Mouse (Mus musculus) NIH3T3 (cell line): Measurements from ENCODE around the gene Fam222b.
"Not testable (repeated sequence)": the region's sequence is repeated elsewhere in the genome, so short reads cannot be mapped to it uniquely, and the experiment has no call there.

Experiments
- DNase-seq: peaks from one replicate; pipeline ENCODE4 v3.0.0-alpha.2; 2012; ENCODE audit warnings: low read depth

The Fam222b gene

DNA sequence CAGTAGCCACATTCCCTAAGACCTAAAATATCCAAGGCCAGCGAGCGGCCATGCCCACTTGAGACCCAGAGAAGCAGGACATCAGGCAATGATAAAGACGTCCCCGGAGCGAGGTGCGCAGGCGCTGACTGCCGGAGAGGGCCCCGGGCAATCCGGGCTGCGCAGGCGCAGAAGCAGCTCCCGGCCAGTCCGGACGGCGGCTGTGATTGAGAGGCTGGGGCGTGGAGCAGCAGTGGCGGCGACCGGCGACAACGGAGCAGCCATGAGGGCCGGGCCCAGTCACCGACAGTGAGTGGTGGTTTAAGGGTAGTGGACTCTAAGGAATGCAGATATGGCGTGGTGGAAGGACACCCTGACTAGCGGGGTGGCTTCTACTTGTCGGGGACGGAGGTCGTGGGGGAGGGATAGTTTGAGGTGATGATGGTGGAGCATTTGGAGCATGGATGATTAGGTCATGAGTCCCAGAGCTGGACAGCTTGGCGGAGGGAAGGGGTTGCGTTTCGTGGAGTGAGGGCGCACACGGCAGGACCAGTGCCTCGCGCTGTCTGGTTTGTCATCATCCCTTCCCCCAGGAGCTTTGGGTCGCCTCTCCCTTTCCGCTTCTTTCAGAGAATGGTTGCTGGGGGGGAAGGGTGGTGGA lies at the start of gene Fam222b:
Fam222b (plus strand) TSS at position 157 of the 640 bp plus-strand sequence.
- peak; percentile 94 for DNase-seq

DNA sequence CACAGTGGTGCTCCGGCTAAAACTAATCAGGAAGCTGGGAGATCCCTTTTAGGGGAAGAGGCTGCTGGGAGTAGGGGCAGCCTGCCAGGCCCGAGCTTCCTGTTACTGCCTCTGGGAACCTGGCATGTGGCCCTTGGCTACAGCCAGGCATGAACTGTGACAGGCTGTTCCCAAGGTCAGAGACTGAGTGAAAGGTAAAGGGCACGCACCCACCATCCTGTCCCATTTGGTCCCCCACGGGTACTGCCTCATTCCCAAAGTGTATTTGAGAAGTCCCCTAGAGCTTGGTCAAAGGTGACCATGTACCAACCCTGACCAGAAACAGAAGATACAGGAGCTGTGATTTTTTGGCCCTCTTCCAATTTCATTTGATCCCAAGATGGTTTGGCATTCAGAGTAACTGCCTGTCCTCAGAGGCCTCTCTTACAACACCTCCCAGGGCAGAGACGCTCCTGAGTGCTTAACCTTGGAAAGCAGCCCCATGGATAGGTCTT lies 49.7 kb upstream of the Fam222b start:
- DNase-seq = peak; percentile 53

DNA sequence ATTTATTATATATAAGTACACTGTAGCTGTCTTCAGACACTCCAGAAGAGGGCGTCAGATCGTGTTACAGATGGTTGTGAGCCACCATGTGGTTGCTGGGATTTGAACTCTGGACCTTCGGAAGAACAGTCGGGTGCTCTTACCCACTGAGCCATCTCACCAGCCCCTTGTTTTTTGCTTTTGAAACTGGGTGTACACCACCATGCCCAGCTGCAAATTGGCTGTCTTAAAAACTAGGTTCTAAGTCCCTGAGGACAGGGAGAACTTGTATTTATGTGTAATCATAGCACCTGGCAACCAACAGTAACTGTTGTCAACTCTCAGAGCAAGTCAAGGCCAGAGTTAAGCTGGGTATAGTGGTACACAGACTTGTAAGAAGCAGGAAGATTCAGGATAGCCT lies 45.8 kb upstream of the Fam222b start:
- DNase-seq = not testable (repeated sequence)

DNA sequence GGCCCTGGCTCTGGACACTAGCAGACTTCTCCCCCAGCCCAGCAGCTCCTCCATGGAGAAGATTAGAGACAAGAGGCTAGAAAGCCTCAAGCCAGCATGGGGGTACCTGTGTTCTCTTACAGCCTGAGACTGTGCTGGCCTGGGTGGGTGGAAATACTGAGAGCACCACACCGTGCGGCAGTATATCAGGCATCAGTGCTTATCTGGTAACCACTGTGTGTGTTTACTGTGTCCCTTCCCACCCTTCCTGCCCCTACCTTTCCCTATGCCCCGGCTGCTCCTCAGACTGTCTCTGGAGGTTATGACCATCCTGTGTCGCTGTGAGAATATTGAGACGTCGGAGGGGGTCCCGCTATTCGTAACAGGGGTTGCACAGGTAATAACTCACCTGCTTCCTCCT lies 41.4 kb upstream of the Fam222b start:
- DNase-seq = no peak

DNA sequence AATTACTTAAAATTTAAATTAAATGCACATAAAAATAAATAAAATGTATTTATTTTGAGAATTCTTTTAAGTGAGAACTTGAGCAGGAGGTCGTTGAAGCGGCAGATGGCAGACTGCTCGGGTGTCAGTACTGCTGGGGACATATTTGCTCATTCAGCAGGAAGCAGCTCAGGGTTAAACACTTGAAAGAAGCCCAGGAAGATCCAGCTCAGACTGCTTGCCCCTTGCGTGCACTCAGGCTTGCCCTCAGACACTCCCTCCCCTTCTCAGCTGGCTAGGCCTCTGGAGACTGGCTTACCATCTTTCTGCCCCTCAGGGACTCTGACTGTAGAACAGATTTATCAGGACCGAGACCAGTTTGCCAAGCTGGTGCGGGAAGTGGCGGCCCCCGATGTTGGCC lies 37.5 kb upstream of the Fam222b start:
- no peak for DNase-seq

DNA sequence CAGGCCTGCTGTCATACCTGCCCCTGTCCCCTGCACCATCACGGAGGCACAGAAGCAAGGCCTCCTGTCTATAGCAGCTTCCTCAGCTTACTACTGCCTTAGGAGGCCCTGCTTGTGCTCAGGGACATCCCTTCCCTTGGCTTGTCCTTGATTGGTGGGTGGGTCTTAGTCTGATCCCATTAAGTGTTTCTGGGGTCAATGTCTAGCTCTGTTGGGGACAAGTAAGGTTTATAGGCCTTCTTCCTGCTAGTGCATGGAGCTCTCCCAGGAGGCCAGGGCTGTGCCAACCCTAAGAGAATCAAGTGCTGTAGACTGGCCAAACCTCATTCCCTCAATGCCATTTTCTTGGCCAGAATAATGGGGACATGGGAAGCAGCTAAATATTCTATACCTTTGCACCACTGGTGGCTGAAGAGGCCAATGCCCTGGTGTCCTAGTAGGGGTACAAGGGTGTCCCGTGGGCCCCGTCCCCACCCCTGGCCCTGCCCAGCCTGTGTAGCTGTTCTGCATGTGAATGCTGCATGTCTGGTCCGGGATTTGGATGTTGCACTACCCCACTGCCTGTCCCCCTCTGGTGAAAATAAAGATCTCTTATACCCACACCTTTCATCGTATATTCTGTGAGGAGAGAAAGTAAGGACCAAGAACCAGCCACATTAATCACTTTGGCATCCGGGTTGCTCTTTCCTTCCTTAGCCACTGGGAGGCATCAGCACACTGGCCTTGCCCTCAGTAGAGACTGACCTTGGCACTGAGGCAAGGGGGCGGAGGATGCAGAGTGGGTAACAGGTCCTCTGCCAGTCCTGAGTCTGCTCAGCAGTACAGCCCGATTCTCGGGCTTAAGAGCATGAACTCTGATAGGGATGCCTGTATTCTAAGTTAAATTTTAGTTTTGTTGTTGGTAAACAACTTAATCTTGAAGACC lies 34.4 kb upstream of the Fam222b start:
- DNase-seq = peak; percentile 89

DNA sequence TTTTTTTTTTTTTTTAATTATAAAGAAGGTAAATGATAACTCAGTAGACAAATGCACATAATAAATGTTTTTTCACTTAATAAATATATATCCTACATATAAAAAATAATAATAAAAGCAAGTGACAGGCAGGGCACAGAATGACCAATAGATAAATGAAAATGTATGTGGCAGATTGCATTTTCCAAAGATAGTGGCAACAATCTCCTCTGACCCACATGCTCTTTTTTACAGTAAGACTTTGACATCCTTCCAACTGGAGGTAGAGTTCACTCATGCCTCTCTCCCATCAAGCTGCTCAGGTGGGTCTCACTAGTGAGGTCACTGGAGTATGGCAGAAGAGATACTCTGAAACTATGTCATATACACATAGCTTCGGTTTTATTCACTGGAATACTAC lies 31.9 kb upstream of the Fam222b start:
- DNase-seq = no peak

DNA sequence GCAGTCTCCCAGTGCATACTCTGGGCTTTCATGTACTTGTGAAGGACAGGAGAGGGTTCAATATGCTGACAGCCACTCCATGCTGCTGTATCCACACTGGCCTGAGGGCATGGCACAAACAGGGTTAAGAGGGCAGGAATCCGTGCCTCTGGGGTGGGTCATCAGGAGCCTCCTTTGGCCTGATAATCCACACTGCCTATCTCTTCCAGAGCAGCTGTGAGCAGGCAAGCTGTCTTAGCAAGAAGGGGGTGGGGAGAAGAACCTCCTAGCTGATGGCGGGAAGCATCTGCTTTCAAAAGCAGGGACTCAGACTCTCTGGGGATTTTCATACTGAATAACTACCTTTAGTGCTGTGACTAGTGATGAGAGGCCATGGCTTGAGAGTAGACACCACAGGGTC lies 28.6 kb upstream of the Fam222b start:
- DNase-seq = no peak

DNA sequence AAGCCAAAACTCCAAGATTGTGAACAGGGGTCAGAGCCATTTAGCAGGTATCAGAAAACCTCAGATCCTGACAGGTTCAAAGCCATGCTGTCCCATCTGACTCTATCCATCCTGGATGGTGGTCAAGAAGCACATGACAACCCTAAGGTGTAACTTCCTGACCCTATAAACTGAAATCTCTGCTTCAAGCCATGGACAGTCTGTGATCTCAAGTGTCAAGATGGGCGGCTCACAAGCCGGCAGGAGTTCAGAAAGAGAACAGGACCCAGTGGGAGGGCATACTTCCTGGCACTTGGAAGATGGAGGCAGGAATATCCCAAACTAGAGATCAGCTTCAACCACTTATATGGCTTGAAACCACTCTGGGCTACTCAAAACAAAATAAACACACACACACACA lies 27.8 kb upstream of the Fam222b start:
- DNase-seq = no peak

DNA sequence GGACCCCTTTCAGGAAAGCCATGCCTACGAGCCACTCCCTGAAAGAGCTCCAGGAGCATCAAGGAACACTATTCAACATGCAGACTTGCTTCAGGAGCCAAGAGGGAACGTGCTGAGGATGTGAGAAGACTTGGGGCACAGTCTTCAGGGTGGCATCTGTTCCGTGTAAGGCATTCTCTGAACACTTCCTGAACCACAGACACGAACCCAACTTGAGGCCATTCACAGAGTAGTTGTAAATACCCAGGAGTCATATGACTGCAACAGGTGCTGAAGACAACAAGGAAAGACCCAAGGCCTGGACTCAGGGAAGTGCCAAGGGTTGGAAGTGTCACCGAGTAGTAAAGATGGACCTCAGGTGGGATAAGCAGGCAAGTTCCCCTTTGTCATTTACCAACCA lies 26.9 kb upstream of the Fam222b start:
- no peak for DNase-seq

DNA sequence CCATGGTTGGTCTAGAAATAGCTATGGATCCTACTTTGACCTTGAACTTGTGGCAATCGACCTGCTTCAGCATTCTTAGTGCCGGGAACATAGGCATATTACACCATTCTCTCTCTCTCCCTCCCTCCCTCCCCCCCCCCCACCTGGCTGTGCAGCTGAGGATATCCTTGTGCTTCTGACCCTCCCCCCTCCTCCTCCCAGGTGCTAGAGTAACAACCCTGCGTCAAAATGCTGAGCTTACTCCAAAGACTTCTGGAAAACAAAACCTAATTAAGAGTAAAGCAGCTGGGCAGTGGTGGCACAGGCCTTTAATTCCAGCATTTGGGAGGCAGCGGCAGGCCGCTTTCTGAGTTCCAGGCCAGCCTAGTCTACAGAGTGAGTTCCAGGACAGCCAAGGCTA lies 25.3 kb upstream of the Fam222b start:
- DNase-seq = no peak

DNA sequence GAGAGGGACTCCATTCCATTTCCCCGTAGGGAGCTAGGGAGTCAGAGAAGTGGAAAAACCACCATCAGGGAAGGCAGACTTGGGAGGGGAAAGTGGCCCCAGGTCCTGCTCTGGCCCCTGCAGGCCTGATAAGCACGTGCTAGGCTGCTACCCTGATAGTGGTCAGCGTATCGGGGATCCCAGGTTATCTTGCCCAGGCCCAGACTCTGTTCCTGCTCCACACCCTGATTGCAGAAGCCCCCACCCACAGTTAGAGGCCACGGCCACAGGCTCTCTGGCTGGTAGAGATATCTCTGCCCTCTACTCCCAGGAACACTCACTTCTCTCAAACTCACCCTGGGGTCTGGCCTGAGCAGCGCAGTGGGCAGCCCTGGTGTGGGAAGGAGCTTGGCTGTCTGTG lies 24.8 kb upstream of the Fam222b start:
- DNase-seq = no peak

DNA sequence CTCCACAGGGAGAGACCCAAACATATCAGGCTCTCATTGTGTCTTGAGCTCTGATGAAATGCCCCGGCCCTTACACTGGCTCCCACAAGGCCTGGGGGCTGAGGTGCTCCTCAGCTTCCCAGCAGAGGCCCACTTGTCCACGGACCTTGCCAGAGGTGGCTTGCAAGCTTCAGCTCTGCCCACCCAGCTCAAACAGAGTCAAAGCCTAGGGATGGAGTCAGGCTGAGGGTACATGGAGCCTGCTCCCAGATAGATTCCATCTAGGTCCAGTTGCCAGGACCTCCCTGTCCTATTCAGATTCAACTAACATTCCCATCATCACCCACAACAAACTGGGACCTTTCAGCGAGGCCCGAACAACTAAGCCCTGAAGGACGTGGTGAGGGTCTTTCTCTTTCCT lies 22.5 kb upstream of the Fam222b start:
- no peak for DNase-seq

DNA sequence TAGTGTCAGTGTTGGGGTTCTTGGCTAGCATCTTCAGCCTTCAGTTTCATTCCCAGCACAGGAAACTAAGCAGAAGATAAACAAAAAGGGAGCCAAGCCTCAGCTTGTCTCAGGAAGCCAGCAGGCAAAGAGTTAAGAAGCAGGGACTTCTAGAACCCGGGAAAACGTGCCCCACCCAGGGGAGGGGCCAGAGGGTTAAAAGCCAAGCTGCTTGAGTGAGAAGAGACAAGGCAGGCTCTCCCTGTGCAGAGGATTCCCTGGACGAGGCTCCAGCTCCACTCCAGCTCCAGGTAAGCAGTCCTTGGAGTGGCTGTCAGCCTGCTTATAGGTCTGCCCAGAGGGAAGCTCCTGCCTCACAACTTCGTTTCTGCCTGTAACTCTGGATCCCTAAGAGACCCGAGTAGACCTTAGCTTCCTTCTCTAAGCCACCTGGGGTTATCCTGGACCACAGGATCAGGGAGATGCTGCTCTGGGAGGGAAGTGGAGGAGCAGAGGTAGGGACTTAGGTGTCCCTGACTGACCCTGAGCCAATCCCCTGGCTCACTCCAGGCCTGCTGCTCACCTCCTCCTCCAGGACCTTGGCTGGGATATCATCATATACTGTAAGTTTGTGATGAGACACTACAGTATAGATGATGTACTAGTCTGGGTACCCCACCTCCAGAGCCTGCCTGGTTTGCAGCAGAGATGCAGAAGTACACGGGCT lies 21.9 kb upstream of the Fam222b start:
- no peak for DNase-seq

DNA sequence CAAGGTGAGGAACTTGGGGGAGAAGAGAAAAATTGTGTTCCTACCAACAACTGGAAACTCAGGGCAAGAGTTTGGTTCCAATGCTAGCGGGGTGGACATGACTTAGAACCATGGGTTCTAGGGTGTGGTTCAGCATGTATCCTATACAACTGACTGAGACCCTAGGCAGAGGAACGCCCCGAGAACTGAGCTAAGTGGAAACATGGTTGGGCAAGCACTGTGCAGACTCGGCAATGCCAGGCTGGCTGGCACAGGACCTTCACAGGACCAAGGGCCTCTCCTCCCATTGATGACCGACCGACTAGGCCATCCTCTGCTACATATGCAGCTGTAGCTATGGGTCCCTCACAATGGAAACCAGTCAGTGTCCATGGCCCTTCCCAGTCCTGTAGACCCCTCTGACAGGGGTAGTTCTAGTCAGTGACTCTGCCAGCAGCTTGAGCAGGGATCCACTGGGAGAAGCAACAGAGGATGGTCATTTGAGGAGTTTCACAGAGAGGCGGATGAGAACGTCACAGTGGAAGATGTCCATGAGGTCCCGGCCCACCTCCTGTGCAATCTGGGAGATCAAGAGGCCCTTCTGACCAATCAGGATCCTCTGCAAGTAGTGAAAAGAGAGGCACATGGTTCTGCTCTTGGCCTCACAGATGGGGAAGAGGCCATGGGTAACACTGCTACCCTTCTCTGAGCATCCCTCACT lies 20.7 kb upstream of the Fam222b start:
- DNase-seq = no peak

DNA sequence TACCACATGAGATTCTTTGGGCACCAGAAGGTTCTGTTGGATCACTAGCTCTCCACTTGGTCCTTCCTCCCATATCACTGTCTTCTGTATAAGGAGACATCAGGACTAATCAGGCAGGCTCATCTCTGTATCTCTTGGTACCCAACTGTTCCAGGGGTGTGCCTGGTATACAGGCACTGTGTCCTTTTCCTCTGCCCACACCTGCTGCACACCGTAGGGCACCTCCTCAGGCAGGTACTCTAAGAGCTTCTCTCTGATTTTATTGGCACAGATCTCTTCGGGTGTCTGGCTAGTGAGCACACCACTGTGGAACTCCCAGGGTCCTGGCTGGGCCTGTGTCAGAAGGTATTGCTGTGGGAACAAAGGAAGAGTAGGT lies 20.2 kb upstream of the Fam222b start:
- DNase-seq = no peak

DNA sequence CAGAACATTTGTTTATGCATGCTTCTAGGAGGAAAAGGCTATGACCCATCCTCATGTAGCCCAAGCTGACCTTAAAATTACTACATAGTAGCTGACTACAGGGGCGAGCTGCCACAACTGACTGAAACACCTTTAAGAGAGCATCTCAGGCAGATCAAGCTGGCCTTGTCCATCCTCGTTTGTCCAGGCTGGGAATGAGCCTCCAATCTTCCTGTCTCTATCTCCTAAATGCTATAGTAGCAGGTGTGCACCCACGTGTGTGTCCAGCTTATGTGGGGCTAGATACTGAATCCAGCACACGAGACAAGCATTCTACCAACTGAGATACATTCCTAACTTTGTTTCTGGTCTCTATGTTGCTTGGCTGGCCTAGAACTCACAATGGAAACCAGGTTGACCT lies 19.8 kb upstream of the Fam222b start:
- DNase-seq = no peak

DNA sequence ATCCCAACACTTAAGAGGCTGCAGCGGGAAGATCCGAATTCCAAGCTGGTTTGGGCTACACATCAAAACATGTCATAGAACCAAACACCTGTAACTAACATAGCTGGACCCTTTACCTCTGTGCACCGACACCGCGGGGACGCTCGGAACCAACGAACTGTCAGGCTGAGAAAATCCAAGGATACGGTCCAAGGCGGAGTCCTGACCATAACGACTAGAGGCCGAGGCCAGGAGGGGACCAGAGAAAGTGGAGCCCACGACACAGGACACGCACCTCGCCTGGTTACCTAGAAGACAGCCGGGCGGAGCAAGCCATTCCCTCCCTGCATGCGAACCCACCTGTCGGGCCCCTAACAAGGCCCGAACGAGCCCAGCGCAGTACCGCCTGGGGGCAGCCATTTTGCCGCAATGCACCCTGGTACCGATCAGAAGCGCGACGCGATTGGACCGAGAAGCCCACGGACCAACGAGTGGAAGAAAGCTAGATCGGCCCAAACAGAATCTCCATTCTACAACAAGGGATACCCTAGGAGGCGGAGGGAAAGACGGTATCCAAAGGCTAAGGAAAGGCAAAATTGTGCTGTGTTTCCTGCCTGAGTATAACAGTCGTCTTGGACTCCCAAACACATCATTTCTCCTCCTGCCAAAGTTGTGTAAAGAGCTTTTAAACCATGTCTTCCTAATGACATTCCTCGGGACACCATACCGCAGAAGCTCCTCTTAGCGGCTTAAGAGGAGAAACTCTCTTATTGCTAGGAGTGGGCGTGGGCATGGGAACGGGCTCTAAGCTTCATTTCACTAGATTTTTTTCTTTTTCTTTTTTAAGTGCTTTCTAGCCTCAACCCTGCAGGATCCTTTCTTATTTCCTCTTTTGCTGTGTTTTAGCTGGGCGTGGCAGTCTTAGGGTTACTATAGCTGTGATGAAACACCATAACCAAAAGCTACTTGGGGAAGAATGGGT lies 14.2 kb upstream of the Fam222b start, which contains the start of gene Eral1:
Eral1 (minus strand) TSS at position 423 of the 961 bp plus-strand sequence.
- DNase-seq = peak; percentile 93

DNA sequence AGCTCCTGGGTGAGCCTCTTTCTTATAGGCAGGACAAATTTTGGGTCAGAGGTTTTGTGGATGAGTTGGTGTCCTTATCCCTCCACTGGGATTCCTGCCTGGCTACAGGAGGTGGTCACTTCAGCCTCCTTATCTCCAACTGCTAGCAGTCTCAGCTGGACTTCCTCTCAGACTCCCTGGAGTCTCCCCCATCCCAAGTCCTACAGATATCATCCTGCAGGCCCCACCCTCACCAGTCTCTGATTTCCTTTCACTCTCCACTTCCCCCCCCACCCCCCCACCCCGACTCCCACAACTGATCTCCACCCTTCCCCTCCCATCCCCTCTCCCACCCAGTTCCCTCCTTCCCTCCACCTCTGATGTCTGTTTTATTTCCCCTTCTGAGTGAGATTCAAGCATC lies 10.9 kb upstream of the Fam222b start:
- no peak for DNase-seq

DNA sequence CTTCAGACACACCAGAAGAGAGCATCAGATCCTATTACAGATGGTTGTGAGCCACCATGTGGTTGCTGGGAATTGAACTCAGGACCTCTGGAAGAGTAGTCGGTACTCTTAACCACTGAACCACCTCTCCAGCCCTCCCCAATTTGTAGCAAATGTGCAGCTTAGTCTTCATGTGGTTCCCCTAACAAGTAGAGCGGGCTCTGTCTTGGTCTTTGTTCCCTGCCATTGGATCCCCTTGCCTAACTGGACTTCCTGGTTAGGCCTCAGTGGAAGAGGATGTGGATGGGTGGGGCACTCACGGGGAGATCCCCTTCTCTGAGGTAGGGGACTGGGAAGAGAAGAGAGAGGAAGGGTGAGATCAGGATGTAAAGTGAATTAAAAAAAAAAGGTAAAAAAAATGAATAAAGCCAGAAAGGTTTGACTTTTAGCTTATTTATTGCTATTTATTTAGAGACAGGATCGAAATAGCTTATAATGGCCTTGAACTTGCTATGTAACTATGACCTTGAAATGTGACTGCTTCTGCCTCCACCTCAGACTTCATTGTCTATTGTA lies 7.5 kb upstream of the Fam222b start:
- no peak for DNase-seq
